Mouse (Mus musculus): ENCODE measurements at regions not wholly inside any gene's neighbourhood (a gene's known extent, or its start where the extent isn't known, plus 50 kb on each side); places are given as distances from the start of the nearest gene placed in this dataset.

- TF ChIP-seq USF1 (IDR thresholded peaks at IDR 0.05; ENCODE audit: low read depth) (no peak), FOSL1 (IDR thresholded peaks at IDR 0.05; ENCODE audit: insufficient read depth, low read length, poor library complexity, severe bottlenecking) (no peak), MYOD1 (IDR thresholded peaks at IDR 0.05; ENCODE audit: control insufficient read depth, insufficient read length, low read depth) (no peak), MYOG (IDR thresholded peaks at IDR 0.05; ENCODE audit: control insufficient read depth, extremely low read depth, insufficient read length) (no peak), CTCF (IDR thresholded peaks at IDR 0.05; ENCODE audit: control insufficient read depth, insufficient read depth, insufficient read length) (no peak), MAX (IDR thresholded peaks at IDR 0.05) (no peak), CEBPB (IDR thresholded peaks at IDR 0.05; ENCODE audit: low read depth) (no peak)
- Histone ChIP-seq H3ac (ENCODE audit: control insufficient read depth, insufficient read length, low read depth) (no peak overlapping the region), H3K79me2 (ENCODE audit: control insufficient read depth, insufficient read depth) (no peaks in the 10 kb centered on the region), H3K79me3 (ENCODE audit: low read depth) (no peaks in the 10 kb centered on the region), H3K4me3 (ENCODE audit: insufficient read depth, poor library complexity, severe bottlenecking) (no peak overlapping the region), H3K36me3 (ENCODE audit: control insufficient read depth, insufficient read depth) (no peaks in the 10 kb centered on the region), H3K27me3 (ENCODE audit: control insufficient read depth, insufficient read depth, insufficient read length) (no peaks in the 10 kb centered on the region)
These were observed 397.9 kb downstream of the Tshz3 start for GRCm38 (mm10) chr7:37095839-37096238.

- Histone ChIP-seq H3K27me3 (ENCODE audit: control insufficient read depth, insufficient read depth, insufficient read length) (no peaks in the 10 kb centered on the region), H3K4me3 (ENCODE audit: insufficient read depth, poor library complexity, severe bottlenecking) (no peak overlapping the region), H3ac (ENCODE audit: control insufficient read depth, insufficient read length, low read depth) (no peak overlapping the region), H3K79me3 (ENCODE audit: low read depth) (no peaks in the 10 kb centered on the region), H3K36me3 (ENCODE audit: control insufficient read depth, insufficient read depth) (no peaks in the 10 kb centered on the region), H3K79me2 (ENCODE audit: control insufficient read depth, insufficient read depth) (no peaks in the 10 kb centered on the region)
- TF ChIP-seq USF1 (IDR thresholded peaks at IDR 0.05; ENCODE audit: low read depth): no peak
These were observed 398.4 kb downstream of the Tshz3 start for GRCm38 (mm10) chr7:37096291-37096690.

GRCm38 (mm10) chr7:37098950-37099349 lies 401.0 kb downstream of the Tshz3 start:
- no peaks in the 10 kb centered on the region for H3K79me2 ChIP-seq (ENCODE audit: control insufficient read depth, insufficient read depth)
- no peaks in the 10 kb centered on the region for H3K36me3 ChIP-seq (ENCODE audit: control insufficient read depth, insufficient read depth)
- H3K79me3 ChIP-seq (ENCODE audit: low read depth): no peaks in the 10 kb centered on the region
- no peak for TF ChIP-seq MYOD1 (IDR thresholded peaks at IDR 0.05; ENCODE audit: control insufficient read depth, insufficient read length, low read depth)
- no peak for TF ChIP-seq CEBPB (IDR thresholded peaks at IDR 0.05; ENCODE audit: low read depth)
- no peak for TF ChIP-seq FOSL1 (IDR thresholded peaks at IDR 0.05; ENCODE audit: insufficient read depth, low read length, poor library complexity, severe bottlenecking)
- no peak for TF ChIP-seq USF1 (IDR thresholded peaks at IDR 0.05; ENCODE audit: low read depth)
- no peak for TF ChIP-seq CTCF (IDR thresholded peaks at IDR 0.05; ENCODE audit: control insufficient read depth, insufficient read depth, insufficient read length)
- no peak for TF ChIP-seq MYOG (IDR thresholded peaks at IDR 0.05; ENCODE audit: control insufficient read depth, extremely low read depth, insufficient read length)
- no peak for TF ChIP-seq MAX (IDR thresholded peaks at IDR 0.05)
- H3K4me3 ChIP-seq (ENCODE audit: insufficient read depth, poor library complexity, severe bottlenecking): no peak overlapping the region
- H3K27me3 ChIP-seq (ENCODE audit: control insufficient read depth, insufficient read depth, insufficient read length): peaks cover 4% of the 10 kb centered on the region
- H3ac ChIP-seq (ENCODE audit: control insufficient read depth, insufficient read length, low read depth): no peak overlapping the region

- no peak overlapping the region for H3K4me3 ChIP-seq (ENCODE audit: insufficient read depth, poor library complexity, severe bottlenecking)
- H3K36me3 ChIP-seq (ENCODE audit: control insufficient read depth, insufficient read depth): no peaks in the 10 kb centered on the region
- TF ChIP-seq USF1 (IDR thresholded peaks at IDR 0.05; ENCODE audit: low read depth): no peak
- H3K79me3 ChIP-seq (ENCODE audit: low read depth): no peaks in the 10 kb centered on the region
- H3ac ChIP-seq (ENCODE audit: control insufficient read depth, insufficient read length, low read depth): no peak overlapping the region
- H3K79me2 ChIP-seq (ENCODE audit: control insufficient read depth, insufficient read depth): no peaks in the 10 kb centered on the region
- peaks cover 7% of the 10 kb centered on the region for H3K27me3 ChIP-seq (ENCODE audit: control insufficient read depth, insufficient read depth, insufficient read length)
These were observed 406.8 kb downstream of the Tshz3 start for GRCm38 (mm10) chr7:37104671-37105070.

- Histone ChIP-seq H3K79me3 (ENCODE audit: low read depth) (no peaks in the 10 kb centered on the region), H3K4me3 (ENCODE audit: insufficient read depth, poor library complexity, severe bottlenecking) (no peak overlapping the region), H3ac (ENCODE audit: control insufficient read depth, insufficient read length, low read depth) (no peak overlapping the region), H3K36me3 (ENCODE audit: control insufficient read depth, insufficient read depth) (no peaks in the 10 kb centered on the region), H3K27me3 (ENCODE audit: control insufficient read depth, insufficient read depth, insufficient read length) (peaks cover 4% of the 10 kb centered on the region), H3K79me2 (ENCODE audit: control insufficient read depth, insufficient read depth) (no peaks in the 10 kb centered on the region)
- no peak for TF ChIP-seq USF1 (IDR thresholded peaks at IDR 0.05; ENCODE audit: low read depth)
- TF ChIP-seq MAX (IDR thresholded peaks at IDR 0.05): no peak
- no peak for TF ChIP-seq MYOD1 (IDR thresholded peaks at IDR 0.05; ENCODE audit: control insufficient read depth, insufficient read length, low read depth)
- no peak for TF ChIP-seq CTCF (IDR thresholded peaks at IDR 0.05; ENCODE audit: control insufficient read depth, insufficient read depth, insufficient read length)
- no peak for TF ChIP-seq MYOG (IDR thresholded peaks at IDR 0.05; ENCODE audit: control insufficient read depth, extremely low read depth, insufficient read length)
- no peak for TF ChIP-seq CEBPB (IDR thresholded peaks at IDR 0.05; ENCODE audit: low read depth)
- no peak for TF ChIP-seq FOSL1 (IDR thresholded peaks at IDR 0.05; ENCODE audit: insufficient read depth, low read length, poor library complexity, severe bottlenecking)
These were observed 413.2 kb downstream of the Tshz3 start for GRCm38 (mm10) chr7:37111071-37111470.

GRCm38 (mm10) chr7:37120776-37121175 lies 422.9 kb downstream of the Tshz3 start:
- H3K36me3 ChIP-seq (ENCODE audit: control insufficient read depth, insufficient read depth): no peaks in the 10 kb centered on the region
- no peaks in the 10 kb centered on the region for H3K79me2 ChIP-seq (ENCODE audit: control insufficient read depth, insufficient read depth)

More at GRCm38 (mm10) chr7:37120776-37121175, 422.9 kb downstream of the Tshz3 start:
- Histone ChIP-seq H3K79me3 (ENCODE audit: low read depth) (no peaks in the 10 kb centered on the region), H3K4me3 (ENCODE audit: insufficient read depth, poor library complexity, severe bottlenecking) (no peak overlapping the region), H3ac (ENCODE audit: control insufficient read depth, insufficient read length, low read depth) (no peak overlapping the region), H3K27me3 (ENCODE audit: control insufficient read depth, insufficient read depth, insufficient read length) (no peaks in the 10 kb centered on the region)
- TF ChIP-seq CTCF (IDR thresholded peaks at IDR 0.05; ENCODE audit: control insufficient read depth, insufficient read depth, insufficient read length) (no peak), FOSL1 (IDR thresholded peaks at IDR 0.05; ENCODE audit: insufficient read depth, low read length, poor library complexity, severe bottlenecking) (no peak), MYOG (IDR thresholded peaks at IDR 0.05; ENCODE audit: control insufficient read depth, extremely low read depth, insufficient read length) (no peak), CEBPB (IDR thresholded peaks at IDR 0.05; ENCODE audit: low read depth) (no peak), MAX (IDR thresholded peaks at IDR 0.05) (no peak), MYOD1 (IDR thresholded peaks at IDR 0.05; ENCODE audit: control insufficient read depth, insufficient read length, low read depth) (no peak)
